Mouse (Mus musculus) CD4-positive, CD25-positive, alpha-beta regulatory T cell (primary cell): ENCODE data around the gene Zfp978. TPM values are rescaled to one million over a fixed set of nuclear protein-coding genes. Genes with fewer than 3 reads are reported as not detected.

Experiments used
- polyA plus RNA-seq: library from polyadenylated mRNA; unstranded; fragments of 100-300 nt; shearing (Covaris generic); gene quantifications from one replicate; pipeline ENCODE4 v1.2.1, GENCODE M21; 2017

Gene Zfp978
- polyA plus RNA-seq, result not detected

GRCm38 (mm10) chr4:147361003-147361402, at the start of gene Zfp978:
TSS of gene Zfp978 (plus strand) at chr4:147361303.

Other genes with a start within 250 kb of the Zfp978 start
- 5.8 TPM for gene Zfp991, start 229.3 kb upstream of the Zfp978 start, polyA plus RNA-seq
- gene Zfp988, start 55.6 kb upstream of the Zfp978 start, polyA plus RNA-seq, result 0.47 TPM
- 0.89 TPM for gene Zfp982, start 131.1 kb downstream of the Zfp978 start, polyA plus RNA-seq
- gene Gm16503, start 178.9 kb downstream of the Zfp978 start, polyA plus RNA-seq, result 0.38 TPM
- gene Zfp985, start 192.0 kb downstream of the Zfp978 start, polyA plus RNA-seq, result 0.66 TPM